Mouse (Mus musculus) thymus, postnatal 25 days (tissue): ENCODE results near the gene Sin3b.
"Not testable (repeated sequence)": the region's sequence is repeated elsewhere in the genome, so short reads cannot be mapped to it uniquely, and the experiment has no call there.

Experiments used
- DNase-seq: peaks from one replicate; pipeline ENCODE4 v3.0.0; 2022

The Sin3b gene

GRCm38 (mm10) chr8:72722769-72723650, at the start of gene Sin3b:
Gene Sin3b (plus strand): TSS chr8:72723285.
- peak; percentile 97 for DNase-seq

- no peak for DNase-seq
These were observed 48.9 kb upstream of the Sin3b start for GRCm38 (mm10) chr8:72674184-72674583.

GRCm38 (mm10) chr8:72676436-72676835, 46.6 kb upstream of the Sin3b start:
- DNase-seq, result peak; percentile 67

GRCm38 (mm10) chr8:72676844-72677243, 46.2 kb upstream of the Sin3b start:
- not testable (repeated sequence) for DNase-seq

GRCm38 (mm10) chr8:72677331-72677730, 45.8 kb upstream of the Sin3b start:
- no peak for DNase-seq

GRCm38 (mm10) chr8:72680133-72680532, 43.0 kb upstream of the Sin3b start:
- DNase-seq, result peak; percentile 79

GRCm38 (mm10) chr8:72682051-72682687, 40.9 kb upstream of the Sin3b start:
- no peak for DNase-seq

GRCm38 (mm10) chr8:72683010-72683521, 40.0 kb upstream of the Sin3b start:
- DNase-seq, result peak; percentile 26

GRCm38 (mm10) chr8:72683572-72684099, 39.4 kb upstream of the Sin3b start:
- DNase-seq, result not testable (repeated sequence)

- DNase-seq, result no peak
These were observed 24.6 kb upstream of the Sin3b start for GRCm38 (mm10) chr8:72698349-72698926.

- DNase-seq, result no peak
These were observed 10.5 kb upstream of the Sin3b start for GRCm38 (mm10) chr8:72712569-72712968.

GRCm38 (mm10) chr8:72716594-72716993, 6.5 kb upstream of the Sin3b start:
- DNase-seq, result no peak

GRCm38 (mm10) chr8:72720541-72720940, 2.5 kb upstream of the Sin3b start:
- DNase-seq, result no peak

GRCm38 (mm10) chr8:72723651-72724001, 541 bp downstream of the Sin3b start:
- no peak for DNase-seq

GRCm38 (mm10) chr8:72728636-72729035, 5.6 kb downstream of the Sin3b start:
- DNase-seq, result no peak

GRCm38 (mm10) chr8:72735001-72735400, 11.9 kb downstream of the Sin3b start:
- peak; percentile 72 for DNase-seq

GRCm38 (mm10) chr8:72736868-72737267, 13.8 kb downstream of the Sin3b start:
- DNase-seq, result no peak

- DNase-seq, result peak; percentile 69
These were observed 23.0 kb downstream of the Sin3b start for GRCm38 (mm10) chr8:72746061-72746460.

GRCm38 (mm10) chr8:72749846-72750245, 26.8 kb downstream of the Sin3b start:
- DNase-seq, result no peak

- DNase-seq, result no peak
These were observed 27.2 kb downstream of the Sin3b start for GRCm38 (mm10) chr8:72750266-72750665.

GRCm38 (mm10) chr8:72751126-72751525, 28.0 kb downstream of the Sin3b start:
- DNase-seq, result peak; percentile 0

GRCm38 (mm10) chr8:72752289-72752688, 29.2 kb downstream of the Sin3b start:
- DNase-seq, result no peak

GRCm38 (mm10) chr8:72753165-72753564, 30.1 kb downstream of the Sin3b start:
- peak; percentile 0 for DNase-seq
